27 mouse cellular contexts compared by ENCODE assay signal in the genomic region with DNA sequence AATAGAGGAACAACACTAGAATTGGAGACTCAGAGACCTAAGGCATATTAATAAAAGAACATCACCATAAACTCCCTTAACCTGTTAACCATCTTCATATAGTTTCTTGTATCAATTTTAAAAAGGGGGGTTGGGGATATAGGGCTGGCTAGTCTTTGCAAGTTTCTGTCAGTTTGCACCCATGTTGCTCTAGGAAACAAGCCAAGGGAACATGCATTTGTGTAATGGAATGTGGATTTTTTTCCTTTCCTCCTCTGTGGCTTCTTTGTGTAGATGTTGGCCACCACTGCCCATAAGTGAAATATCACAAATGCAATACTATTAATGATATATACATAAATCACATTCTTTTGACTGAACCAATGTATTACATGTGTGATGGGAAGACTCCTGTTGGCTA.
"Had no signal": no experiment of that assay in that cellular context is flagged by ENCODE, and none has a peak within 500 bp of the region (broad histone marks: within the 10 kb centered on the region; RNA-seq: fewer than 3 reads in every experiment).

No protein-coding gene starts in this region.

- ATAC-seq: hindbrain, embryonic 16.5 days; inflammation-experienced regulatory T-cells, adult 6 months; intestine, embryonic 15.5 days; intestine, postnatal 0 days; liver, embryonic 12.5 days had no signal

- H3K4me1 ChIP-seq: heart, embryonic 10.5 days; heart, embryonic 12.5 days; hindbrain, embryonic 10.5 days; hindbrain, embryonic 12.5 days; intestine, embryonic 15.5 days; limb, embryonic 12.5 days; limb, embryonic 15.5 days; liver, embryonic 12.5 days had no signal

- H3K9me3 ChIP-seq: heart, embryonic 10.5 days; heart, embryonic 12.5 days; hindbrain, embryonic 10.5 days; hindbrain, embryonic 12.5 days; intestine, embryonic 15.5 days; limb, embryonic 12.5 days; limb, embryonic 15.5 days; liver, embryonic 12.5 days had no signal

- H3K27me3 ChIP-seq: heart, embryonic 12.5 days; hindbrain, embryonic 12.5 days; intestine, embryonic 15.5 days; limb, embryonic 12.5 days; limb, embryonic 15.5 days; liver, embryonic 12.5 days had no signal

- H3K4me3 ChIP-seq: gastrocnemius, adult 2 months; heart, embryonic 10.5 days; heart, embryonic 12.5 days; hindbrain, embryonic 10.5 days; hindbrain, embryonic 12.5 days; intestine, embryonic 15.5 days; limb, embryonic 12.5 days; limb, embryonic 15.5 days; liver, embryonic 12.5 days had no signal

- DNase-seq: gastrocnemius, adult 2 months; gastrocnemius, postnatal 10 days; gastrocnemius, postnatal 25 days; heart, postnatal 10 days; heart, postnatal 4 days; kidney, adult 18-20 months; kidney, adult 8-10 months; kidney, postnatal 14 days; kidney, postnatal 36 days; layer of hippocampus, adult 9-11 months; layer of hippocampus, postnatal 36 days; left cerebral cortex, postnatal 4 days; lung, adult 2 months had no signal

- H3K4me2 ChIP-seq: heart, embryonic 12.5 days; hindbrain, embryonic 12.5 days; hindbrain, embryonic 14.5 days; intestine, embryonic 15.5 days; limb, embryonic 12.5 days; limb, embryonic 15.5 days; liver, embryonic 12.5 days had no signal

- H3K36me3 ChIP-seq: heart, embryonic 10.5 days; heart, embryonic 12.5 days; hindbrain, embryonic 10.5 days; hindbrain, embryonic 12.5 days; intestine, embryonic 15.5 days; limb, embryonic 12.5 days; limb, embryonic 15.5 days; liver, embryonic 12.5 days had no signal

- H3K9ac ChIP-seq: heart, embryonic 12.5 days; hindbrain, embryonic 12.5 days; hindbrain, embryonic 14.5 days; intestine, embryonic 15.5 days; limb, embryonic 12.5 days; limb, embryonic 15.5 days; liver, embryonic 12.5 days; liver, embryonic 14.5 days had no signal

- H3K27ac ChIP-seq: gastrocnemius, adult 2 months; heart, embryonic 10.5 days; hindbrain, embryonic 10.5 days; hindbrain, embryonic 12.5 days; hindbrain, embryonic 14.5 days; intestine, embryonic 15.5 days; kidney, postnatal 0 days; limb, embryonic 12.5 days; limb, embryonic 15.5 days; liver, embryonic 12.5 days; liver, embryonic 14.5 days had no signal
